Mouse (Mus musculus): ENCODE results near the gene Armc12.

GRCm38 (mm10) chr17:28572521-28572920, 41.9 kb downstream of the Armc12 start:
- TF ChIP-seq CTCF (IDR thresholded peaks at IDR 0.05; ENCODE audit: low read depth) (no peak), EP300 (optimal IDR thresholded peaks at IDR 0.05) (no peak)

Measured in stomach, postnatal 0 days (tissue).